Comparison of ENCODE assay signal across 15 mouse cellular contexts in genomic region chr1:59317397-59317796, GRCm38 (mm10).
"Had no signal": no experiment of that assay in that cellular context is flagged by ENCODE, and none has a peak within 500 bp of the region (broad histone marks: within the 10 kb centered on the region; RNA-seq: fewer than 3 reads in every experiment).

No protein-coding gene starts in this region.

- ATAC-seq: lung, postnatal 0 days had no signal

- H3K9me3 ChIP-seq: limb, embryonic 12.5 days; liver, embryonic 15.5 days; midbrain, embryonic 10.5 days; neural tube, embryonic 15.5 days had no signal

- H3K9ac ChIP-seq: limb, embryonic 12.5 days; liver, embryonic 15.5 days; neural tube, embryonic 15.5 days had no signal

- H3K27me3 ChIP-seq: limb, embryonic 12.5 days; liver, embryonic 15.5 days; neural tube, embryonic 15.5 days had no signal

- DNase-seq: kidney, adult 18-20 months; liver; lung, adult 2 months; lung, postnatal 4 days; right cerebral cortex, adult 18-20 months; right cerebral cortex, postnatal 25 days; thymus, postnatal 4 days had no signal

- H3K36me3 ChIP-seq: limb, embryonic 12.5 days; liver, embryonic 15.5 days; midbrain, embryonic 10.5 days; neural tube, embryonic 15.5 days had no signal

- H3K4me3 ChIP-seq: left cerebral cortex, adult 2 months; limb, embryonic 12.5 days; liver, embryonic 15.5 days; midbrain, embryonic 10.5 days; myocyte; neural tube, embryonic 15.5 days had no signal

- H3K27ac ChIP-seq: left cerebral cortex, adult 2 months; limb, embryonic 12.5 days; liver, embryonic 15.5 days; midbrain, embryonic 10.5 days; neural tube, embryonic 15.5 days; stomach, postnatal 0 days had no signal
